Mouse (Mus musculus) G1E (cell line): ENCODE measurements around the gene Slbp. TPM values are rescaled to one million over a fixed set of nuclear protein-coding genes. Genes with fewer than 3 reads are reported as not detected.

ENCODE experiments used
- ATAC-seq: 2 replicates; pipeline ENCODE4 v1.8.0; 2016; ENCODE audit warnings: mild to moderate bottlenecking; ENCODE audit not compliant: insufficient number of reproducible peaks, poor library complexity, low FRiP score, severe bottlenecking; ENCODE audit errors: extremely low read depth
- DNase-seq: peaks from one replicate; pipeline ENCODE4 v3.0.0; 2012; ENCODE audit warnings: low spot score
- H3K27me3 ChIP-seq: 2 replicates; pipeline ENCODE4 v1.6.1; 2012; ENCODE audit warnings: mild to moderate bottlenecking, low read length, inconsistent platforms; ENCODE audit not compliant: insufficient read depth
- H3K36me3 ChIP-seq: replicated peaks from 2 replicates; pipeline ENCODE3; 2012; ENCODE audit warnings: mild to moderate bottlenecking, inconsistent platforms
- H3K4me1 ChIP-seq: 2 replicates; pipeline ENCODE4 v1.6.1; 2012; ENCODE audit warnings: low read depth, low read length, inconsistent platforms, mixed read lengths; ENCODE audit not compliant: insufficient read depth
- H3K4me3 ChIP-seq: 2 replicates; pipeline ENCODE4 v1.5.1; 2012; ENCODE audit warnings: low read depth, mild to moderate bottlenecking, inconsistent platforms, low read length, moderate library complexity, mixed read lengths
- H3K9me3 ChIP-seq: replicated peaks from 2 replicates; pipeline ENCODE4 v1.6.1; 2012; ENCODE audit warnings: inconsistent platforms
- CTCF ChIP-seq: IDR thresholded peaks from 2 replicates; pipeline ENCODE4 v1.5.1; 2012; ENCODE audit warnings: low read depth, low read length, inconsistent platforms, mixed read lengths
- GATA1 ChIP-seq: IDR thresholded peaks from 2 replicates; pipeline ENCODE4 v1.6.1; 2012; ENCODE audit warnings: borderline replicate concordance, low read length, inconsistent platforms, mixed read lengths
- GATA2 ChIP-seq: IDR thresholded peaks from 2 replicates; pipeline ENCODE4 v1.6.1; 2012; ENCODE audit warnings: low read depth, low read length, inconsistent platforms, borderline replicate concordance
- POLR2AphosphoS5 ChIP-seq: IDR thresholded peaks from 2 replicates; pipeline ENCODE4 v1.6.1; 2012; ENCODE audit warnings: low read depth, low read length, inconsistent platforms; ENCODE audit not compliant: insufficient replicate concordance
- TAL1 ChIP-seq: conservative IDR thresholded peaks from 2 replicates; pipeline ENCODE4 v1.6.1; 2012; ENCODE audit warnings: low read depth, low read length, inconsistent platforms, mixed read lengths
- polyA plus RNA-seq: library from polyadenylated mRNA; stranded (reverse); fragments of >175 nt; gene quantifications from 2 replicates; pipeline ENCODE4 v1.2.3, GENCODE M21; 2012
- total RNA-seq, 2 experiments: library from RNA; stranded (forward) in 1 of 2; stranded (reverse) in 1 of 2; fragments of 200-1000 nt in 1 of 2; fragments of >200 nt in 1 of 2; fragmentation: Nextera tagmentation in 1 of 2; gene quantifications; 2 replicates each; pipeline ENCODE4 v1.2.3; 2014 to 2017

The Slbp gene
- total RNA-seq (2014; fragmentation: Nextera tagmentation) (168 and 174 TPM in 2 replicates), total RNA-seq (2017) (373 and 386 TPM in 2 replicates), polyA plus RNA-seq (174 and 196 TPM in 2 replicates)

DNA sequence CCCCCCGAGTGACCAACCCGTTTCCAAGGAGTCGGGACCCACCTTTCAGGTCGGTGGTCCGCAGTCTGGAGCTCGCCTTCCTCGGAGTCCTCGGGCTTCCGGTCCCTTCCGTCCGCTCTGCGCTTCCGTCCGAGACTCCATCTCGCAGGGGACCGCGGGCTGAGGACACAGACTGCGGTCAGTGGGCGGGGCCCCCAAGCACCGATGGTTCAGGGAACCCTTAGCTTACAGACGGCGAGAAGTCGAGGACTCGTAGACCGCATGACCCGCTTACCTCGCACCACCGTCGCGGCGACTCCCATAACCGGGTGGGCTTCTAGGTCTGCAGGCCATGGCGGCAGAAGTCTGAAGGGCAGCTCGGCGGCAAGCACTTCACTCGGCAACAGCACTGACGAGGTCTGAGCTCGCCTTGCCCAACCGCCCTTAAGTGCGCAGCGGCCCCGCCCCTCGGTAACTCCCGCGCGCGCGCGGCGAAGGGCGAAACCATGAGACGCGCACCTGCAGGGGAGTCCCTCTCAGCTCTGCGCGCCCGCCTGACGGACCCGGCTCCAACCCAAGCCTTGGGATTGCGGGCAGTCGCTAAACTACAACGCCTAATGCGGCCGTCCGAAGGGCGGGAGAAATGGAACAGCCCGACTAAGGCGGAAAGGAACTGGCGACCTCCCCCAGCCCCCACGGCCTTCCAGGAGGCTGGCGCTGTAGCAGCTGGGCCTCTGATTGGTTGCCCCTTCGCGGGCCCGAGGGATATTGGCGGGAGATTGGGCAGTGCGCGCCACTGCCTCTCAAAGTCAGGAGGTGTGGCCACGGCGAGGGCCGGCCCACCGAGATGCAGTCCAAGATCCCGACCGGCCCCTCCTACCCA lies at the start of gene Slbp:
Gene Slbp (minus strand): TSS at position 654 of the 862 bp plus-strand sequence.
- H3K9me3 ChIP-seq, result no peaks in the 10 kb centered on the region
- peak within 1 kb of the TSS; percentile 90 for H3K4me3 ChIP-seq
- peak; percentile 98 for DNase-seq
- ATAC-seq, result peak; percentile 91
- peaks cover 71% of the 10 kb centered on the region for H3K4me1 ChIP-seq
- no peaks in the 10 kb centered on the region for H3K27me3 ChIP-seq
- peaks cover 71% of the 10 kb centered on the region for H3K36me3 ChIP-seq
- TF ChIP-seq GATA2, result no peak
- no peak for TF ChIP-seq CTCF
- no peak for TF ChIP-seq GATA1
- no peak for TF ChIP-seq TAL1
- peak; percentile 92; the same call in 1 of the 2 replicates for TF ChIP-seq POLR2AphosphoS5

DNA sequence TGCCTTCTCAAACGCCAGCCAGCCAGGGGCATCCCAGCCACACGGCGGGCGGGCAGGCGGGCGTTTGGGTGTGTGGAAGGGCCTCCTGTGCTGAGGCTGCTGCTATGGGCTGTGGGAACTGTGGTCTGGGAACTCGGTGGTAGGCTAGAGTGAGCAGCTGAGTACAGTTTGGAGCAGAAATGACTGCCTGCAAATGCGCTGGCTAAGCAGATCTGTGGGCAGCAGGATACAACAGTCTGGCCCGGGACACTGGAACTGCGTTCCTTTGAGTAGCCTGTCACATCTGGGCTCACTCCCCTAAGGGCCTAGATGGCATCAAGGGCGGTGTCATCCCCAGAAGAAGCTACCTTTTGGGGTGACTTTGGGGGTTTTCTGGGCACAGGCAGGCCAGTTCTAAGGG lies 49.5 kb upstream of the Slbp start:
- no peak for ATAC-seq
- H3K27me3 ChIP-seq, result peaks cover 80% of the 10 kb centered on the region
- no peaks in the 10 kb centered on the region for H3K9me3 ChIP-seq
- no peak for DNase-seq
- no peaks in the 10 kb centered on the region for H3K36me3 ChIP-seq
- TF ChIP-seq POLR2AphosphoS5 (no peak), CTCF (no peak), GATA2 (no peak)
- H3K4me3 ChIP-seq, result no peak overlapping the region
- no peaks in the 10 kb centered on the region for H3K4me1 ChIP-seq

GRCm38 (mm10) chr5:33700010-33700409 lies 47.6 kb upstream of the Slbp start:
- Histone ChIP-seq H3K27me3 (peaks cover 79% of the 10 kb centered on the region), H3K4me1 (peaks cover under 1% of the 10 kb centered on the region)
- no peak for DNase-seq

DNA sequence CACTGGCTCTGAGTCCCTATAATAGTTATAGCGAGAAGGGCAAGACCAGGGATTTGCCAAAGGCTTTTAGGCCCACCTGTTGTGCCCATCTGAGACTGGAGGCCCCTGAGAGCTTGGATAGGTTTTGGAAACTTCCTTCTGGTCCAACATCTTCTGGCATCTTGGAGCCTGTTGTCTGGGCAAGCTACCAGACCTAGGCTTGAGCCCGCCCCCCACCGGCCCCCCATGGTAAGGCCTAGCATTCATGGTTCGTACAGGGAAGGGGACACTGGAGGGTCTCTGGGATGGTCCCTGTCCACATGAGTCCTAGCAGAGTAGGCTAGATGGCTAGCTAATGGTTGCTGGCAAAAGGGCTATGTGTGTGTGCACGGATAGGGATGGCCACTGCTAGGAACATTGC lies 46.3 kb upstream of the Slbp start:
- ATAC-seq (no peak), DNase-seq (no peak)
- TF ChIP-seq CTCF (no peak), POLR2AphosphoS5 (no peak)
- Histone ChIP-seq H3K36me3 (no peaks in the 10 kb centered on the region), H3K4me1 (peaks cover 2% of the 10 kb centered on the region), H3K27me3 (peaks cover 82% of the 10 kb centered on the region), H3K9me3 (no peaks in the 10 kb centered on the region), H3K4me3 (no peak overlapping the region)

More at GRCm38 (mm10) chr5:33700010-33700409, 47.6 kb upstream of the Slbp start:
- TF ChIP-seq TAL1, result no peak
- TF ChIP-seq GATA1, result no peak
- no peak for TF ChIP-seq GATA2
- TF ChIP-seq CTCF, result no peak
- no peak for TF ChIP-seq POLR2AphosphoS5
- H3K36me3 ChIP-seq, result no peaks in the 10 kb centered on the region
- ATAC-seq, result no peak
- no peak overlapping the region for H3K4me3 ChIP-seq
- H3K9me3 ChIP-seq, result no peaks in the 10 kb centered on the region

DNA sequence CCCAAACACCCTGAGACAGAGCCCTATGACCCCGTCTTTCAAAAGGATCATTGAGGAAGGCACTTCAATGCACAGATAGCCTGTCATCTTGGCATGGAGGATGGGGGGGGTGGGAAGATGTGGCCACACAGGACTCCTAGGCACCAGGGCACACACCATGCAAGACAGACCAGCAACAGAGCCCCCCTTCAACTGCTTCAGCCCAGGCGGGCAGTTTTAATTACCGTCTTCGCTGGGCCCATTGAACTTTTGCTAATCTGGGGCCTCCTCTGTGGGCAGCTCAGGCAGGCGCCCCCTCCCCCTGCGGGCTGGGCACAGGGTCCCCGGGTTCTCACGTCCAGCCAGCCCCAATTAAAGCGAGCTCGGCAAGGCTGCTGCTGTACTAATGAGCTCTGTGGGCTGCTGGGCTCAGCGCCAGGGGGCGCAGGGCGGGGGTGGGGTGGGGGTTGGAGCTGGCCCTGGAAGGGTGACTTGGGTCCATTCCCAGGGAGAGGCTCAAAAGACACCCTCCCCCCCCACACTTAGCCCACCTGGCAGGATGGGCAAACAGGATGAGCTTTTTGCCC lies 45.7 kb upstream of the Slbp start:
- ATAC-seq (no peak), DNase-seq (no peak)
- H3K9me3 ChIP-seq, result no peaks in the 10 kb centered on the region
- H3K4me3 ChIP-seq, result no peak overlapping the region
- no peak for TF ChIP-seq POLR2AphosphoS5
- TF ChIP-seq GATA1, result no peak
- no peak for TF ChIP-seq TAL1
- TF ChIP-seq CTCF, result no peak
- no peak for TF ChIP-seq GATA2
- H3K4me1 ChIP-seq, result peaks cover 2% of the 10 kb centered on the region
- H3K27me3 ChIP-seq, result peaks cover 86% of the 10 kb centered on the region
- no peaks in the 10 kb centered on the region for H3K36me3 ChIP-seq

GRCm38 (mm10) chr5:33697534-33697933 lies 45.2 kb upstream of the Slbp start:
- no peaks in the 10 kb centered on the region for H3K9me3 ChIP-seq
- ATAC-seq, result no peak
- TF ChIP-seq TAL1 (no peak), GATA2 (no peak), POLR2AphosphoS5 (no peak), GATA1 (no peak), CTCF (no peak)
- no peak overlapping the region for H3K4me3 ChIP-seq
- H3K27me3 ChIP-seq, result peaks cover 86% of the 10 kb centered on the region
- peaks cover 2% of the 10 kb centered on the region for H3K4me1 ChIP-seq
- no peaks in the 10 kb centered on the region for H3K36me3 ChIP-seq
- no peak for DNase-seq

DNA sequence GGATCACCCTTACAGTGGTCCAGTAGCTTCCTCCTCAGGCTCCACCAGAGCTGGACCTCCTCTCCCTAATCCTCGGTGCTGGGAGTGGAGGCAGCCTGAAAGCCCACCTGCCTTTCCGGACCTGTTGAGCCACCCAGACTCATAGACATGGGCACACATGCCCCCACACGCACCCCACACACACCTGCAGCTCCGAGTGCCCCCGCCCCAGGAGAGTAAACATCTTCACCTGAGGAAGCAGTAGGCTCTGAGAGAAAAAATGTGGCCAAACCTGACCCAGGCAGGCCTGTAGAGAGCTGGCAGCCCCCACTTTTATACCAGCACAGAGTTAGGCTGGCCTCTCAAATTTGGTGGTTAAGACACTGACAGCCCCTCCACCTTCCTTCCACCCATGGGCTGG lies 44.1 kb upstream of the Slbp start:
- ATAC-seq (no peak), DNase-seq (no peak)
- Histone ChIP-seq H3K9me3 (no peaks in the 10 kb centered on the region), H3K4me3 (no peak overlapping the region), H3K36me3 (no peaks in the 10 kb centered on the region), H3K27me3 (peaks cover 84% of the 10 kb centered on the region), H3K4me1 (peaks cover 2% of the 10 kb centered on the region)
- TF ChIP-seq GATA2, result no peak
- no peak for TF ChIP-seq TAL1
- no peak for TF ChIP-seq GATA1
- TF ChIP-seq CTCF, result no peak
- TF ChIP-seq POLR2AphosphoS5, result no peak
